ENCODE assay signal across 15 mouse cellular contexts in the genomic region with DNA sequence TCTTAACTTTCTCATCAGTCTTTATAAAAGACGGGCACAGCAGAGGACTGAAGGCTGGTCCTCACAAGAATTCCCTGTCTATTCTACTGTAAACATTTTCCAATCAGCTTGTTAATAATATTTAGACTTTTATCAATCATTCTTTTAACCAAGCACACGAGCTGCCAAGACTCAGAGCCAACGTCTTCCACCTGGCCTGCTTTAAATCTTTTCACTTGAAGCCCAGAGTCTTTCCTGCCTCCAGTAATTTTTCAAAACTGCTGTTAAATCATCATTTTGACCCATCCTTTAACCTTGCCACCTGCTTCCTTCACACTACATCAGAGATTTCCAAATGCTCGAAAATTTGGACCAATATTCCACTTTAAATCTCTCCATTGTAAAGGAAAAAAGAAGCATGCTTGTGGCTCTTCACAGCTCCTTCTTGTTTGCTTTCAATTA.
DNase-seq lines count a peak whose midpoint lies in the region; ATAC-seq and TF ChIP-seq lines count a peak whose summit lies in the region.
"Had no signal": no experiment of that assay in that cellular context is flagged by ENCODE, and none has a peak within 500 bp of the region (broad histone marks: within the 10 kb centered on the region; RNA-seq: fewer than 3 reads in every experiment).

No protein-coding gene starts in this region.

- 0 out of 2 replicates have a peak, but pooled peaks cover 2% of the 10 kb centered on the region for H3K4me1 ChIP-seq in midbrain, embryonic 14.5 days (ENCODE audit: control insufficient read depth, insufficient read depth, low read length)
- H3K4me1 ChIP-seq in midbrain, embryonic 10.5 days, result no peaks in the 10 kb centered on the region
- H3K4me1 ChIP-seq in forebrain, embryonic 12.5 days, result no peaks in the 10 kb centered on the region; the same call in 1 of the 2 replicates
- H3K4me1 ChIP-seq in forebrain, postnatal 0 days (ENCODE audit: insufficient read depth), result no peaks in the 10 kb centered on the region
- H3K4me1 ChIP-seq: embryonic facial prominence, embryonic 15.5 days; liver, embryonic 15.5 days had no signal

- no peaks in the 10 kb centered on the region for H3K27me3 ChIP-seq in midbrain, embryonic 14.5 days (ENCODE audit: control insufficient read depth, insufficient read depth, low read length)
- H3K27me3 ChIP-seq in midbrain, embryonic 10.5 days (ENCODE audit: low read depth, poor library complexity, severe bottlenecking), result no peaks in the 10 kb centered on the region
- no peaks in the 10 kb centered on the region for H3K27me3 ChIP-seq in forebrain, embryonic 12.5 days
- no peaks in the 10 kb centered on the region for H3K27me3 ChIP-seq in forebrain, postnatal 0 days (ENCODE audit: insufficient read depth, low read length)
- H3K27me3 ChIP-seq: embryonic facial prominence, embryonic 15.5 days; liver, embryonic 15.5 days had no signal

- no peak for ATAC-seq in midbrain, embryonic 14.5 days (ENCODE audit: low FRiP score, low TSS enrichment)
- no peak; the same call in 1 of the 2 replicates for ATAC-seq in forebrain, embryonic 12.5 days (ENCODE audit: low FRiP score)
- no peak for ATAC-seq in forebrain, postnatal 0 days

- no peak overlapping the region for H3K4me2 ChIP-seq in midbrain, embryonic 14.5 days (ENCODE audit: low read length)
- H3K4me2 ChIP-seq in forebrain, embryonic 12.5 days, result no peak overlapping the region
- no peak overlapping the region for H3K4me2 ChIP-seq in forebrain, postnatal 0 days (ENCODE audit: low read depth)
- H3K4me2 ChIP-seq: embryonic facial prominence, embryonic 15.5 days; liver, embryonic 15.5 days had no signal

- no peak overlapping the region for H3K4me3 ChIP-seq in midbrain, embryonic 14.5 days (replicated peaks; ENCODE audit: low read depth, low read length)
- no peak overlapping the region for H3K4me3 ChIP-seq in midbrain, embryonic 10.5 days
- no peak overlapping the region for H3K4me3 ChIP-seq in forebrain, embryonic 12.5 days (replicated peaks)
- no peak overlapping the region for H3K4me3 ChIP-seq in forebrain, postnatal 0 days (ENCODE audit: low read depth, low read length)
- H3K4me3 ChIP-seq: embryonic facial prominence, embryonic 15.5 days; liver, embryonic 15.5 days had no signal

- WGBS in midbrain, embryonic 14.5 days, result 65% methylated on average over 4 of the region's 4 CpGs
- 86% methylated on average over 4 of the region's 4 CpGs for WGBS in midbrain, embryonic 10.5 days
- 27% methylated on average over 4 of the region's 4 CpGs for WGBS in forebrain, embryonic 12.5 days
- WGBS in forebrain, postnatal 0 days, result 16% methylated on average over 4 of the region's 4 CpGs

- no peak overlapping the region for H3K9ac ChIP-seq in midbrain, embryonic 14.5 days (replicated peaks; ENCODE audit: low read length)
- no peak overlapping the region for H3K9ac ChIP-seq in forebrain, embryonic 12.5 days
- H3K9ac ChIP-seq in forebrain, postnatal 0 days, result no peak overlapping the region
- H3K9ac ChIP-seq: embryonic facial prominence, embryonic 15.5 days; liver, embryonic 15.5 days had no signal

- 0 out of 2 replicates have a peak overlapping the region, but pooled peaks have one; percentile 3 for H3K27ac ChIP-seq in midbrain, embryonic 14.5 days (replicated peaks; ENCODE audit: low read depth, low read length)
- no peak overlapping the region for H3K27ac ChIP-seq in midbrain, embryonic 10.5 days (replicated peaks)
- H3K27ac ChIP-seq in forebrain, embryonic 12.5 days, result peak overlapping the region; percentile 69
- 0 out of 2 replicates have a peak overlapping the region, but pooled peaks have one; percentile 66 for H3K27ac ChIP-seq in forebrain, postnatal 0 days (ENCODE audit: low read depth, low read length)
- H3K27ac ChIP-seq: embryonic facial prominence, embryonic 15.5 days; liver, embryonic 15.5 days had no signal

- no peaks in the 10 kb centered on the region for H3K9me3 ChIP-seq in midbrain, embryonic 14.5 days (ENCODE audit: control insufficient read depth, low read length)
- H3K9me3 ChIP-seq in midbrain, embryonic 10.5 days (replicated peaks), result no peaks in the 10 kb centered on the region
- H3K9me3 ChIP-seq in forebrain, embryonic 12.5 days, result no peaks in the 10 kb centered on the region
- H3K9me3 ChIP-seq in forebrain, postnatal 0 days (ENCODE audit: low read length), result no peaks in the 10 kb centered on the region
- H3K9me3 ChIP-seq: embryonic facial prominence, embryonic 15.5 days; liver, embryonic 15.5 days had no signal

- H3K36me3 ChIP-seq in midbrain, embryonic 14.5 days (ENCODE audit: control insufficient read depth, insufficient read depth, low read length), result no peaks in the 10 kb centered on the region
- no peaks in the 10 kb centered on the region for H3K36me3 ChIP-seq in midbrain, embryonic 10.5 days
- H3K36me3 ChIP-seq in forebrain, embryonic 12.5 days (replicated peaks), result no peaks in the 10 kb centered on the region
- H3K36me3 ChIP-seq in forebrain, postnatal 0 days (ENCODE audit: insufficient read depth), result no peaks in the 10 kb centered on the region
- H3K36me3 ChIP-seq: embryonic facial prominence, embryonic 15.5 days; liver, embryonic 15.5 days had no signal

- no peak for TF ChIP-seq CTCF in forebrain, postnatal 0 days (IDR thresholded peaks at IDR 0.05; ENCODE audit: low read depth)

- DNase-seq in midbrain, embryonic 14.5 days, result peak; percentile 11
- DNase-seq in midbrain, embryonic 10.5 days (ENCODE audit: low spot score), result no peak
- peak; percentile 67 for DNase-seq in forebrain, postnatal 0 days
- DNase-seq in urinary bladder, postnatal 4 days (ENCODE audit: low spot score in 2 of 2), result no peak
- DNase-seq in kidney, adult 8-10 months, result no peak
- no peak for DNase-seq in thymus, postnatal 14 days
- DNase-seq: adrenal gland, adult 2 months; embryo, embryonic 11 days; kidney, adult 18-20 months; kidney, postnatal 10 days; lung, postnatal 10 days; spleen, adult 18-20 months had no signal

Comparison
In these comparisons a context has a peak if more than half of its experiments do, and no peak if none do; other contexts are left out.
1. DNase-seq: peak in midbrain, embryonic 14.5 days (single experiment) and forebrain, postnatal 0 days (single experiment); none in midbrain, embryonic 10.5 days (single experiment), urinary bladder, postnatal 4 days (0 of 2), kidney, adult 8-10 months (0 of 2) and thymus, postnatal 14 days (single experiment).